Mouse (Mus musculus) subcutaneous adipose tissue, adult 2 months (tissue): ENCODE measurements around the gene Serpina6. TPM values are rescaled to one million over a fixed set of nuclear protein-coding genes. Genes with fewer than 3 reads are reported as not detected.

ENCODE experiments used
- polyA plus RNA-seq: library from polyadenylated mRNA; depleted of rRNA; stranded (reverse); fragments of >200 nt; gene quantifications from 2 replicates; pipeline ENCODE4 v1.2.3, GENCODE M21; 2012; ENCODE audit warnings: low replicate concordance; rRNA removed

The Serpina6 gene
- 0.18 TPM in 1 of 2 replicates, not detected in the other for polyA plus RNA-seq

GRCm38 (mm10) chr12:103656848-103657626, at the start of gene Serpina6:
TSS of gene Serpina6 (minus strand) at chr12:103657212.

GRCm38 (mm10) chr12:103695429-103695828, 38.4 kb upstream of the Serpina6 start, which contains the start of gene Serpina1f:
TSS of gene Serpina1f (minus strand) at chr12:103695529.

GRCm38 (mm10) chr12:103676039-103676438, 19.0 kb upstream of the Serpina6 start, which contains the start of gene Serpina16:
TSS of gene Serpina16 (minus strand) at chr12:103676139.

GRCm38 (mm10) chr12:103631203-103631612, 25.8 kb downstream of the Serpina6 start, which contains the start of gene Serpina10:
TSS of gene Serpina10 (minus strand) at chr12:103631444.

Other genes with a start within 250 kb of the Serpina6 start
- 0.58 and 0.60 TPM in 2 replicates for gene 9330161L09Rik, start 249.4 kb downstream of the Serpina6 start, polyA plus RNA-seq
- 55.1 and 59.5 TPM in 2 replicates for gene Ddx24, start 231.4 kb downstream of the Serpina6 start, polyA plus RNA-seq
- gene Ifi27, start 223.0 kb downstream of the Serpina6 start, polyA plus RNA-seq, result 804 and 1,594 TPM in 2 replicates
- 2,878 and 3,647 TPM in 2 replicates for gene Ifi27l2a, start 213.5 kb downstream of the Serpina6 start, polyA plus RNA-seq
- 0.14 and 0.18 TPM in 2 replicates for gene Ifi27l2b, start 200.0 kb downstream of the Serpina6 start, polyA plus RNA-seq
- 1.2 and 1.5 TPM in 2 replicates for gene Ppp4r4, start 124.9 kb downstream of the Serpina6 start, polyA plus RNA-seq
- gene Serpina10, start 25.8 kb downstream of the Serpina6 start, polyA plus RNA-seq, result not detected in 2 replicates
- 0.11 and 0.78 TPM in 2 replicates for gene Serpina16, start 18.9 kb upstream of the Serpina6 start, polyA plus RNA-seq
- 0.26 and 1.5 TPM in 2 replicates for gene Serpina1f, start 38.3 kb upstream of the Serpina6 start, polyA plus RNA-seq
- gene Serpina1d, start 116.4 kb upstream of the Serpina6 start, polyA plus RNA-seq, result 2.2 TPM in 2 replicates
- gene Serpina1b, start 173.2 kb upstream of the Serpina6 start, polyA plus RNA-seq, result 3.1 and 102 TPM in 2 replicates
- gene Serpina1a, start 206.3 kb upstream of the Serpina6 start, polyA plus RNA-seq, result 2.2 and 41.6 TPM in 2 replicates
- 1.8 and 16.9 TPM in 2 replicates for gene Serpina1c, start 247.7 kb upstream of the Serpina6 start, polyA plus RNA-seq